Mouse (Mus musculus) ES-E14 (cell line): ENCODE results near the gene Pccb. TPM values are rescaled to one million over a fixed set of nuclear protein-coding genes. Genes with fewer than 3 reads are reported as not detected.

Experiments used
- DNase-seq: peaks from one replicate; pipeline ENCODE4 v3.0.0-alpha.2; 2013; ENCODE audit warnings: low read depth, low spot score
- H3K27ac ChIP-seq: 2 replicates; pipeline ENCODE4 v1.5.1; 2012; ENCODE audit warnings: low read depth, mild to moderate bottlenecking, low read length, moderate library complexity, mixed read lengths; ENCODE audit not compliant: poor library complexity, insufficient read depth, severe bottlenecking
- H3K36me3 ChIP-seq: 2 replicates; pipeline ENCODE4 v1.6.1; 2012; ENCODE audit warnings: mild to moderate bottlenecking, low read length, moderate library complexity, mixed read lengths; ENCODE audit not compliant: control insufficient read depth, poor library complexity, insufficient read depth, severe bottlenecking
- H3K4me1 ChIP-seq, 2 experiments: fragments of 150-350 bp in 1 of 2; sonication (generic) in 1 of 2; 2 replicates each; pipeline ENCODE4 v1.6.1; 2012; ENCODE audit warnings: low read length in 2 of 2, mild to moderate bottlenecking in 1 of 2, mixed read lengths in 1 of 2; ENCODE audit not compliant: control insufficient read depth in 2 of 2, insufficient read depth in 2 of 2, poor library complexity in 1 of 2
- H3K4me3 ChIP-seq, 2 experiments: fragments of 150-350 bp in 1 of 2; sonication (generic) in 1 of 2; 2 replicates each; pipeline ENCODE4 v1.5.1; 2012; ENCODE audit warnings: low read length in 2 of 2, low read depth in 1 of 2, mild to moderate bottlenecking in 1 of 2, mixed read lengths in 1 of 2; ENCODE audit not compliant: insufficient read depth in 1 of 2, poor library complexity in 1 of 2, severe bottlenecking in 1 of 2
- H3K9ac ChIP-seq: 2 replicates; pipeline ENCODE4 v1.6.1; 2012; ENCODE audit warnings: low read depth, mild to moderate bottlenecking, low read length, mixed read lengths; ENCODE audit not compliant: poor library complexity, insufficient read depth, severe bottlenecking
- H3K9me3 ChIP-seq: fragments of 150-350 bp; sonication (generic); 2 replicates; pipeline ENCODE4 v1.6.1; 2012; ENCODE audit warnings: low read depth, mild to moderate bottlenecking, low read length; ENCODE audit not compliant: control insufficient read depth, insufficient read depth
- CHD2 ChIP-seq: IDR thresholded peaks from 2 replicates; pipeline ENCODE4 v1.6.1; 2014; ENCODE audit warnings: mild to moderate bottlenecking, low read depth, low read length, inconsistent platforms
- HCFC1 ChIP-seq: IDR thresholded peaks from 2 replicates; pipeline ENCODE4 v1.6.1; 2012; ENCODE audit warnings: low read length, inconsistent platforms, borderline replicate concordance; ENCODE audit not compliant: insufficient read depth
- MAFK ChIP-seq: IDR thresholded peaks from 2 replicates; pipeline ENCODE4 v1.6.1; 2014; ENCODE audit warnings: mild to moderate bottlenecking, low read depth, low read length, inconsistent platforms; ENCODE audit not compliant: insufficient read depth
- ZC3H11A ChIP-seq: IDR thresholded peaks from 2 replicates; pipeline ENCODE4 v1.6.1; 2012; ENCODE audit warnings: low read depth, mild to moderate bottlenecking, inconsistent platforms, low read length, borderline replicate concordance
- ZNF384 ChIP-seq: IDR thresholded peaks from 2 replicates; pipeline ENCODE4 v1.6.1; 2012; ENCODE audit warnings: low read depth, low read length, inconsistent platforms
- in situ Hi-C, 2 experiments: fragments of 600-800 bp; cut with MboI; formaldehyde crosslinking; loops; one replicate each; pipeline ENCODE4 v1.15.1; 2025; ENCODE audit warnings: low sequenced_read_pairs in 2 of 2, inconsistent platforms in 1 of 2; ENCODE audit not compliant: unreplicated experiment in 2 of 2
- total RNA-seq: library from RNA; depleted of rRNA; stranded (reverse); fragments of 300-350 nt; gene quantifications from 2 replicates; pipeline ENCODE4 v1.2.3, GENCODE M21; 2012; rRNA removed

Pccb gene
- total RNA-seq: 24.8 and 27.0 TPM in 2 replicates

DNA sequence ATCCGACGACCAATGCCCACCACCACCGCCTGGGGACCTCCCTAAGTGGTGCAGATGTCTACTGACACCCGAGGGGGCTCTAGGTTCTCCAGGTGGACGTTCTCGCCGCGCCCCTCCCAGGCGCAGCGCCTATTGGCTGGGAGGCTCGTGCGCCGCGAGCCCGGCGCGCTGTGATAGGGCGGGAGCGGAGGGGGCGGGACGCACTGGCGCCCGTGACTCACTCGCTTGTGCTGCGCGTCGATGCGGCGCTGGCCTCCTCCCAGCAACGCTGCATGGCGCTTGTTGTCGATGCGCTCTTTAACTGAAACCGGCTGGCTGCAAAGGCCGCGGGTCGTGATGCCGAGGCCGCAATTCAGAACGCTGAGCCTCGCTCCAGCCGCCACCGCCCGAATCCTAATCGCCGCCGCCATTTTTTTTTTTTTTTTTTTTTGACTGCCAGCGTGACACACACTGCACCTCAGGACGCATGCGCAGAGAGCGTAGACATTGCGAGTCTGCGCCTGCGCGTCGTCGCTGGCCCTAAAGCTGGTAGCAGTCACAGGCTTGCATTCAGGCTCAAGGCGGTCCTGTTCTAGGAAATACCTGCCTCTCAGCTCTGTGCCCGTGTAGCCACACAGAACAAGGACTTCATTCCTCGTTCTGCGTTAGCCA, at the start of gene Pccb:
TSS of gene Pccb (minus strand) at position 451 of the 651 bp plus-strand sequence.
- H3K27ac ChIP-seq: peak within 1 kb of the TSS; percentile 91
- H3K4me1 ChIP-seq: peaks cover 2 to 19% of the 10 kb centered on the region in 2 experiments
- no peaks in the 10 kb centered on the region for H3K36me3 ChIP-seq
- 0 out of 2 replicates have a peak, but pooled peaks have one; percentile 42 for TF ChIP-seq HCFC1
- TF ChIP-seq ZNF384: peak; percentile 100
- TF ChIP-seq MAFK: no peak
- in situ Hi-C loops: no loop called here
- peak; percentile 90 for DNase-seq
- H3K9me3 ChIP-seq: no peaks in the 10 kb centered on the region
- H3K9ac ChIP-seq: peak within 1 kb of the TSS; percentile 85
- peak within 1 kb of the TSS; percentile 64 to 76 for H3K4me3 ChIP-seq

DNA sequence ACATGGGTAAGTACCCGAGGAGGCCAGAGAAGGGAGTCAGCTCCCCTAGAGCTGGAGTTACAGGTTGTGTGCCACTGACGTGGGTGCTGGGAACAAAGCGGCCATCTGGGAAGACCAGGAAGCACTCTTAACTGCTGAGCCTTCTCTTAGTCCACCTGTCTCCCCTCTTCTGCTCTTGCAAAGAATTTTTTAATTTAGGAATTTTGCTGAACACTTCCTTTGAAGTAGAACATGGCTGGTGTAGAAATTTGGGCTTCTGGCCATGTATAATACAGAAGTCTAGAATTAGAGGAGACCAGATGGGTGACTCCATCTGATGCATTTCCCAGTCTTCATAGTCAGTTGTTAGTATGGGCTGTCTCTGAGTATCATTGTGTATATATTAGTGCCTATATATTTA, 49.0 kb upstream of the Pccb start:
- Histone ChIP-seq H3K36me3 (no peaks in the 10 kb centered on the region), H3K4me3 (no peak overlapping the region), H3K9me3 (no peaks in the 10 kb centered on the region), H3K9ac (no peak overlapping the region), H3K4me1 (no peaks in the 10 kb centered on the region; a peak in 1 of 4 replicates), H3K27ac (no peak overlapping the region)
- no peak for TF ChIP-seq CHD2
- no peak for TF ChIP-seq ZNF384
- no peak for TF ChIP-seq MAFK
- no peak for TF ChIP-seq ZC3H11A
- TF ChIP-seq HCFC1: no peak
- in situ Hi-C loops: no loop called here
- DNase-seq: no peak

DNA sequence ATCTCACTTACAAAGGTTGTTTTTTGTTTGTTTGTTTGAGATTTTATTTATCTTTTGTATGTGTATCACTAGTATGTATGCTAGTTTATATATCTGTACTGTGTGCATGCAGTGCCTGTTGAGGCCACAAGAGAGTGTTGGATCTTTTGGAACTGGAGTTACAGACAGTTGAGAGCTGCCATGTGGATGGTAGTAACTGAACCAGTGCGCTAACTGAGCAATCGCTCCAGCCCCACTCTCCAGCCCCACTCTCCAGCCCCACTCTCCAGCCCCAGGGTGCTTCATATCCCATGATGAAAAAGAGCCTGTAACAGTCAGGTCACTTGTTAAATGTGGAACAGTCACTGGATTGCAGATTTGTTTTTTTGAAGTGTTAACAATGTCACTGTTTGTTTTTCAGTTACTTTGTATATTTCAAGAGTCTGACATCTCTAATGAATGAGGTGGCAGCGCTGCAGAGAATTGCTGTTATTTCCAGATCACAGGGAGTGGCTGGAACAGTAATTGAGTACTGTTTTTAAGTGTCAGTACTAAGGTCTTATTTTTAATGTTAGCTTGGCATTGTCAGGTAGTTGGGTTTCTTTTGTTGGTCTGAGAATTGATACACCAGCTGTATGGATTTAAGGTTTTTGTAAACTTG, 45.5 kb upstream of the Pccb start:
- no peak for DNase-seq
- in situ Hi-C loops: no loop called here
- Histone ChIP-seq H3K9me3 (no peaks in the 10 kb centered on the region), H3K4me3 (no peak overlapping the region), H3K9ac (no peak overlapping the region), H3K36me3 (no peaks in the 10 kb centered on the region), H3K27ac (no peak overlapping the region), H3K4me1 (peaks cover 0 to 5% of the 10 kb centered on the region in 2 experiments; a peak in 1 of 4 replicates)
- TF ChIP-seq ZNF384 (no peak), ZC3H11A (no peak), CHD2 (no peak)

DNA sequence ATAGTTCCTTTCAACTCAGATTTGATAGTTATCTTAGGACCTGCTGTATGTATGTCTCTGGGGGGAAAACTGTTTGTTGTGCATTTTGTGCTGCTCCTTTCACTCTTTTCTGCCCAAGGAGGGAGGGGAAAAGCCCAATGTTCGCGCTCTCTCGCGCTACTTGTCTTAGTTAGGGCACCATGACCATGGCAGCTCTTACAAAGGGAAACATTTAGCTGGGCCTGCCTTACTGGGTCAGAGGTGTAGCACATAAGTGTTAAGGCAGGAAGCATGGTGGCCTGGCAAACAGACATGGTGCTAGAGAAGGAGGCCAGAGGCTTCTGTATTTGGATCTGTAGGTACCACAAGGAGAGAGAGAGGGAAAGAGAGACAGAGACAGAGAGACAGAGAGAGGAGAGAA, 43.9 kb upstream of the Pccb start:
- Histone ChIP-seq H3K9ac (peak overlapping the region; percentile 27; the same call in 1 of the 2 replicates), H3K4me3 (peak overlapping the region in 1 of 2 experiments; percentile 13; a peak in 1 of 4 replicates), H3K4me1 (peaks cover 0 to 5% of the 10 kb centered on the region in 2 experiments; a peak in 1 of 4 replicates), H3K36me3 (no peaks in the 10 kb centered on the region), H3K9me3 (no peaks in the 10 kb centered on the region), H3K27ac (no peak overlapping the region)
- no peak for TF ChIP-seq CHD2
- TF ChIP-seq MAFK: no peak
- TF ChIP-seq HCFC1: no peak
- no peak for TF ChIP-seq ZC3H11A
- TF ChIP-seq ZNF384: no peak
- DNase-seq: no peak
- in situ Hi-C loops: no loop called here
